Mouse (Mus musculus) embryonic facial prominence, embryonic 11.5 days (tissue): Measurements from ENCODE around the gene Ccr10. TPM values are rescaled to one million over a fixed set of nuclear protein-coding genes. Genes with fewer than 3 reads are reported as not detected.

Experiments
- ATAC-seq: fragments of 200-750 bp; cut with Nextera tagmentation; replicated peaks from 2 replicates; pipeline ENCODE4 v1.8.0; 2017; ENCODE audit warnings: low read depth; ENCODE audit not compliant: insufficient number of reproducible peaks, low FRiP score, low TSS enrichment
- DNase-seq: peaks from one replicate; pipeline ENCODE4 v3.0.0-alpha.2; 2015; ENCODE audit warnings: low spot score
- H3K27ac ChIP-seq: fragments of 300-500 bp; sonication (generic); replicated peaks from 2 replicates; pipeline ENCODE4 v1.5.1; 2014; ENCODE audit warnings: mild to moderate bottlenecking, low read depth, low read length, control low read depth
- H3K27me3 ChIP-seq: fragments of 300-500 bp; sonication (generic); 2 replicates; pipeline ENCODE4 v1.6.1; 2014; ENCODE audit warnings: mild to moderate bottlenecking, low read length, moderate library complexity, mixed read lengths; ENCODE audit not compliant: control insufficient read depth, insufficient read depth
- H3K36me3 ChIP-seq: fragments of 300-500 bp; sonication (generic); replicated peaks from 2 replicates; pipeline ENCODE4 v1.6.1; 2014; ENCODE audit warnings: low read depth, mild to moderate bottlenecking, low read length, moderate library complexity, mixed read lengths; ENCODE audit not compliant: control insufficient read depth, insufficient read depth
- H3K4me1 ChIP-seq: fragments of 300-500 bp; sonication (generic); 2 replicates; pipeline ENCODE4 v1.6.1; 2014; ENCODE audit warnings: low read length, mixed read lengths; ENCODE audit not compliant: control insufficient read depth, insufficient read depth
- H3K4me2 ChIP-seq: fragments of 300-500 bp; sonication (generic); 2 replicates; pipeline ENCODE4 v1.6.1; 2014; ENCODE audit warnings: low read depth, mild to moderate bottlenecking, control low read depth, low read length, moderate library complexity
- H3K4me3 ChIP-seq: fragments of 300-500 bp; sonication (generic); 2 replicates; pipeline ENCODE4 v1.5.1; 2014; ENCODE audit warnings: low read depth, low read length, control low read depth
- H3K9ac ChIP-seq: fragments of 300-500 bp; sonication (generic); replicated peaks from 2 replicates; pipeline ENCODE4 v1.6.1; 2014; ENCODE audit warnings: mild to moderate bottlenecking, control low read depth, low read length
- H3K9me3 ChIP-seq: fragments of 300-500 bp; sonication (generic); replicated peaks from 2 replicates; pipeline ENCODE4 v1.6.1; 2016; ENCODE audit warnings: mild to moderate bottlenecking, low read length, inconsistent platforms, mixed read lengths; ENCODE audit not compliant: control insufficient read depth
- WGBS: fragments of 180-500 bp; shearing (Covaris S2); extraction: QIAGEN DNeasy Blood & Tissue Kit; methylation state at CpG from one replicate; pipeline ENCODE4 v1.1.7; 2014; 5-methylcytosine and 5-hydroxymethylcytosine counted together
- polyA plus RNA-seq: library from polyadenylated mRNA; unstranded; fragments of >200 nt; fragmentation: Nextera tagmentation; extraction: Ambion mirVana; gene quantifications from 2 replicates; pipeline ENCODE4 v1.2.1, GENCODE M21; 2014

The Ccr10 gene
- polyA plus RNA-seq, 1 experiment from 2014 or later, result 0.20 TPM

- Histone ChIP-seq H3K9ac (no peak overlapping the region), H3K36me3 (no peaks in the 10 kb centered on the region; the same call in 1 of the 2 replicates), H3K4me1 (peaks cover 13% of the 10 kb centered on the region), H3K4me2 (no peak overlapping the region), H3K4me3 (no peak overlapping the region), H3K27me3 (no peaks in the 10 kb centered on the region), H3K27ac (no peak overlapping the region), H3K9me3 (no peaks in the 10 kb centered on the region)
- ATAC-seq, result no peak
- 77% methylated on average over 4 of the region's 4 CpGs for WGBS
- no peak for DNase-seq
These were observed 16.8 kb upstream of the Ccr10 start for GRCm38 (mm10) chr11:101191919-101192470.

- H3K4me1 ChIP-seq, result peaks cover 13% of the 10 kb centered on the region
- H3K4me3 ChIP-seq, result no peak overlapping the region
- no peaks in the 10 kb centered on the region for H3K27me3 ChIP-seq
- DNase-seq, result no peak
- H3K9me3 ChIP-seq, result no peaks in the 10 kb centered on the region
- peak overlapping the region; percentile 13; the same call in 1 of the 2 replicates for H3K9ac ChIP-seq
- no peak for ATAC-seq
- WGBS, result 52% methylated on average over 17 of the region's 17 CpGs
- H3K4me2 ChIP-seq, result no peak overlapping the region
- no peaks in the 10 kb centered on the region; the same call in 1 of the 2 replicates for H3K36me3 ChIP-seq
- 0 out of 2 replicates have a peak overlapping the region, but pooled peaks have one; percentile 13 for H3K27ac ChIP-seq
These were observed 16.0 kb upstream of the Ccr10 start for GRCm38 (mm10) chr11:101190913-101191907.

GRCm38 (mm10) chr11:101190181-101190912, 15.1 kb upstream of the Ccr10 start:
- H3K27me3 ChIP-seq, result no peaks in the 10 kb centered on the region
- no peak overlapping the region for H3K4me2 ChIP-seq
- WGBS, result 53% methylated on average over 8 of the region's 8 CpGs
- ATAC-seq (peak; percentile 25; the same call in 1 of the 2 replicates), DNase-seq (no peak)
- peaks cover 13% of the 10 kb centered on the region for H3K4me1 ChIP-seq
- H3K27ac ChIP-seq, result 0 out of 2 replicates have a peak overlapping the region, but pooled peaks have one; percentile 54
- peak overlapping the region; percentile 34; the same call in 1 of the 2 replicates for H3K9ac ChIP-seq
- H3K9me3 ChIP-seq, result no peaks in the 10 kb centered on the region
- no peaks in the 10 kb centered on the region; the same call in 1 of the 2 replicates for H3K36me3 ChIP-seq
- H3K4me3 ChIP-seq, result no peak overlapping the region

GRCm38 (mm10) chr11:101189495-101190180, 14.4 kb upstream of the Ccr10 start:
- 14% methylated on average over 5 of the region's 6 CpGs for WGBS
- Histone ChIP-seq H3K4me1 (peaks cover 13% of the 10 kb centered on the region), H3K9me3 (no peaks in the 10 kb centered on the region), H3K27ac (peak overlapping the region; percentile 54), H3K36me3 (no peaks in the 10 kb centered on the region; the same call in 1 of the 2 replicates), H3K27me3 (no peaks in the 10 kb centered on the region), H3K9ac (peak overlapping the region; percentile 46; the same call in 1 of the 2 replicates), H3K4me3 (no peak overlapping the region), H3K4me2 (no peak overlapping the region)
- ATAC-seq (peak; percentile 40; the same call in 1 of the 2 replicates), DNase-seq (peak; percentile 52)

- Histone ChIP-seq H3K27me3 (no peaks in the 10 kb centered on the region), H3K4me3 (no peak overlapping the region), H3K4me2 (no peak overlapping the region), H3K4me1 (peaks cover 13% of the 10 kb centered on the region), H3K9me3 (no peaks in the 10 kb centered on the region), H3K9ac (no peak overlapping the region), H3K27ac (no peak overlapping the region), H3K36me3 (no peaks in the 10 kb centered on the region; the same call in 1 of the 2 replicates)
- ATAC-seq (no peak), DNase-seq (no peak)
- WGBS, result 84% methylated on average over 11 of the region's 11 CpGs
These were observed 13.0 kb upstream of the Ccr10 start for GRCm38 (mm10) chr11:101188166-101188805.

- 89% methylated on average over 5 of the region's 5 CpGs for WGBS
These were observed 12.3 kb upstream of the Ccr10 start for GRCm38 (mm10) chr11:101187541-101187940.

More at GRCm38 (mm10) chr11:101187541-101187940, 12.3 kb upstream of the Ccr10 start:
- no peaks in the 10 kb centered on the region for H3K9me3 ChIP-seq
- ATAC-seq (no peak), DNase-seq (no peak)
- no peak overlapping the region for H3K4me2 ChIP-seq
- H3K27ac ChIP-seq, result no peak overlapping the region
- no peak overlapping the region for H3K4me3 ChIP-seq
- H3K4me1 ChIP-seq, result peaks cover 13% of the 10 kb centered on the region
- H3K9ac ChIP-seq, result no peak overlapping the region
- no peaks in the 10 kb centered on the region; the same call in 1 of the 2 replicates for H3K36me3 ChIP-seq
- H3K27me3 ChIP-seq, result no peaks in the 10 kb centered on the region; the same call in 1 of the 2 replicates
